Mouse (Mus musculus) left cerebral cortex, postnatal 4 days (tissue): Measurements from ENCODE around the gene Bend7. TPM values are rescaled to one million over a fixed set of nuclear protein-coding genes. Genes with fewer than 3 reads are reported as not detected.

Experiments
- DNase-seq: peaks from one replicate; pipeline ENCODE4 v3.0.0-alpha.2; 2022
- intact Hi-C: fragments of 180-260 bp; cut with DNase I; formaldehyde crosslinking; loops from one replicate; pipeline ENCODE4 v1.15.1; 2025
- total RNA-seq, 2 experiments: library from RNA; stranded (reverse); gene quantifications; 2 replicates each; pipeline ENCODE4 v1.2.3; 2021

The Bend7 gene
- total RNA-seq, 2 experiments from 2014 or later: 2.6 to 3.4 TPM

- intact Hi-C loops: no loop called here
- DNase-seq: no peak
Measured at GRCm38 (mm10) chr2:4781641-4782040, 64.0 kb downstream of the Bend7 start.

DNA sequence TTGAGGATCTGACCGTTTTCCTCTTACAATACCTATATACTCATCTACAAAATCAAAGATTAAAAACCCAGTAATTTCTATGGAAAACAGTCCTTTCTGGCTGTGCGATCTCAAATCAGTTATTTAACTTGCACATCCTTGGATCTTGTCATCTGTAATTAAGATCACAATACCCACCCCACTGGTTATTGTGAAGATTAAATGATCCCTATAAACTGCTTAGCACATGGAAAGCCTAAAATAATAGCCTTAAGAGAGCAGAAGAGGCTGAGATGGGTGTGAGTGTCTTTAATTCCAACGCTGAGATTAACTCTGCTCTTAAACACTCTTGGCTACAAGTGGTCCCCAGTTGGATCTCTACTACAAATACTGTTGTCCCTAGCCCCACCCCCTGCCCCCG is 64.8 kb downstream of the Bend7 start:
- DNase-seq: no peak
- intact Hi-C loops: no loop called here

- intact Hi-C loops: no loop called here
- DNase-seq: no peak
Measured at GRCm38 (mm10) chr2:4782809-4783641, 65.4 kb downstream of the Bend7 start.

DNA sequence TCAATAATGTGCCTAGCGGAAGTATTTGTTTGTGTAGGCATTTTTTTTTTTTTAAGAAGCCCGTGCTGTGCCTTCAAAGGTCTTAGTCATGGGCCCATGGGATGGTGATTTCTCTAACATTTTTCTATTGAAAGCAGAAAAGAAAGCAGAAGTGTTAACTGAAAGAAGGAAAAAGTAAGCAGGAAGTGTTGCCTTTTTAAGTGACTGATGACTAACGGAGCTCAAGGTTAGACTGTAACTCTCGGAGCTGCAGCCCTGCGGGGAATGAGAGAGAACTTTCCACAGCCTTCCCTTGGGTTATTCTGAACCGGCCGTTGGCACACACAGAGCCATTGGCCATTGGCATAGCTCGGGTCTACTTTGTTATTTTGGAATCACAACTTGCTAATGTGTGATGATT is 66.4 kb downstream of the Bend7 start:
- intact Hi-C loops: no loop called here
- no peak for DNase-seq

DNA sequence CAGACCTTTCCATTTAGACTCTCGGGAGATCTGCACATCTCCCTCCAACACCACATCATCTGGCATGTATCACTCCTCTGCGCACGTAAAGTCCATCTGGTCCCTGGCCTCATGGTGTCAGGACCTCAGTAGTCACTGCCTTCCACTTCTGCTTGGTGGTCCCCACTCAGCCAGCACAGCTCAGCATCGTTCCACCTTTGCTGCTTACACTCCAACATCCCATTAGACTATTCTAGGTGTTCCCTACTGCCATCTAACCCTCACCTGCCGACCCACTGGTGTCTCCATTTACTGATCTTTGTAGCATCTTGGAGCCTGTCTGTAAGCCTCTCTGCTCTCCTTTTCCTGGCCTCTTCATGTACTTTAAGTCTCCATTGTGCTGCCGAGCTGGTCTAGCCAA is 67.4 kb downstream of the Bend7 start:
- no peak for DNase-seq
- intact Hi-C loops: no loop called here

- intact Hi-C loops: no loop called here
- DNase-seq: no peak
Measured at GRCm38 (mm10) chr2:4787223-4787622, 69.6 kb downstream of the Bend7 start.

DNA sequence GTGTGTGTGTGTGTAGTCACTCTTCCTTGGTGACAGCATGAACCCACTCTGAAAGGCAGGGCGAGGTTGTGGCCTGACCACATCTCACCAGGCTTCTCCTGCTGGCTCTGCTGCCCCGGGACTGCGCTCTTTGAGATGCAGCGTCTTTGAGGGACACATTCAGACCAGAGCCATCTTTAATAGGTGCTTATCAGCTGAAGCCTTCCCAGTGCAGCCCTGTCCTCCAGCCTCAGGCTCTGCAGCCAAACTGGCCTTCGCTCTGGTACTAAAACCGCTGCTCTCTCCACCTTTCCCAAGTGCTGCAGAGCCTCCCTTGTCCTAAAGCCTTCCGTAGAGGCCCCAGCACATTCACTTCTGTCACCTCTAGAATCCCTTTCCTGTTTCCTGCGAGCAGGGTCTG is 74.0 kb downstream of the Bend7 start:
- DNase-seq: no peak
- intact Hi-C loops: no loop called here

GRCm38 (mm10) chr2:4792554-4792953 is 74.9 kb downstream of the Bend7 start:
- no peak for DNase-seq
- intact Hi-C loops: no loop called here

DNA sequence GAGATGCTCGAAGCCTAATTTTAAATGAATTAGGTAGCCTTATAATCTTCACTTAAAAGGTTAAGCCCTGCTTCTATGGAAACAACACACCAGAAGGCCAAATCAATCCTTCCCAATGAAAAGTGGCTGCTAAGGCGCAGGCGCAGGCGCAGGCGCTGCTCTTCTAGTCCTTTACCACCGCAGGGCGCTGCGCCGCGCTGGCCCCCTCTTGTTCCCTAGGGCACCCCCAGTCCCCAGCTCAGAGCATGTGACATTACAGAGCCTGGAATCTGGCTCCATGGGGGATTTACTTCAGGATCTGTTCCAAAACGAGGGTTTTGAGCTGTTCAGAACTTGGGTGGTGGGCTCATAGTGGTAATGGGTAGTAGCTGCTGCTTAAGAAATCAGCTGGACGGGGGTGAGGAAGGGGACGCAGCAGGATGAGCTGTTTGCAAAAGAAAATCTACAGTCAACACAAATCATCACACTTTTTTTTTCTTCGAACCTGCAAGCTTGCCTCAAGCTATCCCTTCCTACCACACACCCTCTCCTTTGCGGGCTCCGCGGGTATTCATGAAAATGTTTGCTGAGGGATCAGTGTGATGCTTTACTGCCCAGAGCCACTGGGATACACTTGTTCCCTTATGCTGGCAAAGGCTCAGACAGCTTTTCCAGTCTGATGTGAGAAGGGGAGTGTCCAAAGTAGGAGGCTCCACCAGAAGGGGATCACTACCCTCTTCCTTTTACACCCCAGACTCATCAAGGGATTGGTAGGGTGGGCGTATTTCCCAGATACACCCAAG is 85.0 kb downstream of the Bend7 start:
- no peak for DNase-seq
- intact Hi-C loops: no loop called here

DNA sequence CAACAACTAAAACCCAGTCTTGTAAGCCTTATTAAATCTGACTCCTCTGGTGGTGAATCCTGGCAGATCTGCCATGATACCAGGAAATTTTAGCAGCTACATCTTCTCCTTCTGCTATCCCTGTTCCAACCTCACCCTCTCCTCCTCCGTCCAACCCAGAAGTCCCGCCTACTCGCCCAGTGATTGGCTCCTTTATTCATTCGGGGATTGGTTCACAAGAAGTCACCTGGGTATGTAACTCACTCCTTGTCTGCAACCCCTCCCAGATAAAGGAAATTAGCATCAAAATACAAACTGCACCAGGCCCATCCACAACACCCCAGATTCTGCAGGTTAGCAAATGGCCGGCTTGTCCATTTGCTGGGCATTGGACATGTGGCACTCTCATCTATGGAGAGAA is 98.7 kb downstream of the Bend7 start:
- intact Hi-C loops: no loop called here
- no peak for DNase-seq

DNA sequence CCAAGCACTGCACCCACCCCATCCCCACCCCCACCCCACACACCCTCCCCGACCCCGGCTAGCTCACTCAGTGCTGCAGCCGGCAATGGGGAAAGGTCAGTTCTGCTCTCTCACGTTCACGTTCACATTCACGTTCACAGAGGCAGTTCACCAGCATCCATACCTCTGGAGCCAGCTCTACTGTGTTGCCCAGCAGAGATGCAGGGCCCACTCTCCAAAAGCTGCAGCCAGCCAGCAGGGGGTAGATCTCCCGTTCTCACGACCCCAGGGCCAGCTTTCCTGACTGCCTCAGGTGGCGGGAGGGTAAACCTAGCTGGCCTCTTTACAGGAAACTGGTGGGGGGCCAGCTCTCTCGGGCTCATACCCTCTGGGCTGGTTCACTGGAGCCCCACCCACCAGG is 100.0 kb downstream of the Bend7 start:
- intact Hi-C loops: no loop called here
- no peak for DNase-seq

GRCm38 (mm10) chr2:4820230-4820629 is 102.6 kb downstream of the Bend7 start:
- intact Hi-C loops: no loop called here
- DNase-seq: no peak

GRCm38 (mm10) chr2:4824067-4824466 is 106.4 kb downstream of the Bend7 start:
- DNase-seq: no peak
- intact Hi-C loops: no loop called here

- DNase-seq: no peak
- intact Hi-C loops: no loop called here
Measured at GRCm38 (mm10) chr2:4828032-4828431, 110.4 kb downstream of the Bend7 start.

DNA sequence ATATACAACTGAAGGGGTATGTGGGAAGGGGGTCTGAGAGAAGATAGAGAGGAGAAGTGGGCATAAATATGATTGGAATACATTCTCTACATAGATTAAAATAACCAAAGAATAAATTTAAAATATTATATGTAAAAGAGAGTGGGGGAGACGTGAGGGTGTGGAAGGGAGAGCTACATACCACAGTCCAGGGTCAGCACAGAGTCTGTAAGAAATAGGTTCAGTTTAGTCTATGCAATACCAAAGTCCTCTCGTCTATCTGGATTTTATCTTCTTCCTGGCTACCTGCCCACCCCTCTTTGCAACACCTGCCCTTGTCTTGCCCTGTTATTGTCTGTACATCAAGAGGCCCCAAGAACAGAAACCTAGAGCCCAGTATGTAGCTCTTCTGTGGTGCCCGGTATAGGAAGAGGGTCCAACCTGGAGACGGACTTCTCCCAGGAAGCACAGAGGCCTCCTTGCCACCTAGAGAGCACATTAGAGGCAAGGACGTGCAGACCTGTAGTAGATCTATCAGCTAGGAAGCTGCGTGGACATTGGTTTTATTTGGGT is 110.9 kb downstream of the Bend7 start:
- no peak for DNase-seq
- intact Hi-C loops: no loop called here

GRCm38 (mm10) chr2:4829007-4829406 is 111.4 kb downstream of the Bend7 start:
- no peak for DNase-seq
- intact Hi-C loops: no loop called here

DNA sequence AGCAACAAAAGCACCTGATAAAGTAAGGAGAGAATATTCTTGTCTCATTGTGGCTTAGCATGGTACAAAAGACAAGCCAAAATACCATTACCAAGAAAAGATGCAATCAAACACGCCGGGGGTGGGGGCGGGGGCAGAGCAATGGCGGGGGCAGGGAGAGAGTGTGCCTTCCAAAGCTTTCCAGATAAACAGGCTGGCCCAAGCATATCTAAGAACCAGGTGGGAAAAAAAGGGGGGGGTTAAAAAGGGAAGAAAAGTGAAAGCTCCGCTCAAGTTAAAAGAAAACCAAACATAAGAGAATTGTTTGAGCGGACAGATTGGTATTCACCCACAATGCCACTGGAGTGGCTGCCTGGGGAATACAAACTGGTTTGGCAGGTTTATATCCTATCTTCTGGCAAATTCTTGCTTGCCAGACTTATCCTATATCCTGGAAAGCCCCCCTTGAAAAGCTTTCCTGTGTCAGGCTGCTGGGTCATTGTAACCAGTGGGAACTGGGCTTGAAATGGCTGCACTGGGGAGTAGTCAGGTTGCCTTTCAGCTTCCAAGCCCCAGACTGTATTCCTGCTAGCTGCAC is 111.9 kb downstream of the Bend7 start:
- no peak for DNase-seq
- intact Hi-C loops: no loop called here

DNA sequence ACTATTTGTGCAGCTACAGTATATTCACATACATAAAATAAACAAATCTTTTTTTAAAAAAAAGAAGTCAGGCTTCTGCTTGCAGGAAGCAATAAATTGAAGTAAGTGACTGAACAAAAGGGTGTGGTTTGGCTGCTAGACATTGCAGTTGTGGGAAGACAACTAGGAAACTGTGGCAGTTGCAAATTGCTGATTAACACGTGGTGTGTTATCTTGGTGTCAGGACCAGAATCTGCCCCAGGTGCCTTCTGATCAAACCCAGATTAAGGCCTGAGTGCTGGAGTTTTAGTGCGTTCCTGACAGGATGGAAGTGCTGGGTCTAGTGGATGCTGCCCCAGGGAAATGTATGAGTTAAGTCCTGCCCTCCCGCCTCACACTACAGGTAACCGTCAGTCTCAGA is 113.9 kb downstream of the Bend7 start:
- intact Hi-C loops: no loop called here
- DNase-seq: no peak

- intact Hi-C loops: no loop called here
- no peak for DNase-seq
Measured at GRCm38 (mm10) chr2:4832166-4832565, 114.5 kb downstream of the Bend7 start.

- intact Hi-C loops: no loop called here
- DNase-seq: no peak
Measured at GRCm38 (mm10) chr2:4849449-4849848, 131.8 kb downstream of the Bend7 start.
